Mouse (Mus musculus): ENCODE measurements around the gene Nrg3. TPM values are rescaled to one million over a fixed set of nuclear protein-coding genes. Genes with fewer than 3 reads are reported as not detected.

Nrg3 gene
- 6.4 TPM for polyA plus RNA-seq (2014; fragmentation: Illumina TruSeq; extraction: RNeasy Lipid Tissue Mini Kit (QIAGEN cat#74804); ENCODE audit: low read depth, low replicate concordance)

DNA sequence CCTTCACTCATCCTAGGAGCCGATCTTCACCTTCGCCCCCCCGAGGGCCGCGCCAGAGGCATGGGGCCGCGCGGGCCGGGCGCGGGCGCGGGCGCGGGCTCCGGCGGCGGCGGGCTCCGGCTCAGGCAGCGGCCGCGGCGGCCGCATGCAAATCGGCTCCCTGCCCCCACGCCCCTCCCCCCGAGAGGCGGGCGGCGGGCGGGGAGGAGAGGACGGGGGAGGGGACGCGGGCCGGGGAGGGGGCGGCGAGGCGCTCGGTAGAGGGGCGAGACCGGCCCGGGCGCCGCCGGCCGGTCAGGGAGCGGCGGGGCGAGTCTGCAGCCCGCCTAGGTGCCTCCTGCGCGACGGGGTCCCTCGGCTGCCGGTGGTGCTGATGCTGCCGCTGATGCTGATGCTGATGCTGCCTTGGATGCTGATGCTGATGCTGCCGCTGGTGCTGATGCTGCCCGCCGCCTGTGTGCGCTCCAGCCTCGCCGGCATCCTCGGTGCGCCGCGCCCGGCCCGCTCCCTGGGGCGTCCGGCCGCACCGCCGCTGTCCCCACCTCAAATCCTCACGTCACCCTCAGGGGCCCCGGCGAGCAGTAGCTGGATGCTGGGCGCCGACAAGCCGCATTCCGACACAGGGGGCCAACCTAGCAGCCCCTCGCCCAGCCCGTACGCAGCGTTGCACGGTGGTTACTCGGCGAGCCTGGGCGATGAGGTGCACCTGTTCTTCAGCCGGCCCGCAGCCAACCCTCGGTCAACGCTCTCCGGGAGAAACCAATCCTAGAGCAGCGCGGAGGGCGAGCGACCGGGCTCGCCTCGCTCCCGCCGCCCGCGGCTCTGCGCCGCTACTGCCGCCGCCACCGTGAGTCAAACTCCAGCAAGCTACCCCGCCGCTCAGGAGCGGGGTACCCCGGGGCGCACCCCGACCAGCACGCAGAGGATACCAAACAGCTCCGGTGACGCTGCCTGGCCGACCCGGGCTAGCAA is at the start of gene Nrg3:
Gene Nrg3 (minus strand): TSS at position 299 of the 972 bp plus-strand sequence.

All from adrenal gland, adult 10 weeks (tissue).